Mouse (Mus musculus) spleen, adult 2 months (tissue): ENCODE measurements around the gene Trim33. TPM values are rescaled to one million over a fixed set of nuclear protein-coding genes. Genes with fewer than 3 reads are reported as not detected.

Experiments
- DNase-seq, 2 experiments: peaks; one replicate each; pipeline versions ENCODE4 v3.0.0 to v3.0.0-alpha.2; 2012 to 2021; ENCODE audit warnings: low spot score in 2 of 2, low read depth in 1 of 2
- H3K27ac ChIP-seq: fragments of 200-500 bp; 2 replicates; pipeline ENCODE4 v1.5.1; 2012; ENCODE audit warnings: low read length, inconsistent platforms; ENCODE audit not compliant: insufficient read depth
- H3K27me3 ChIP-seq: fragments of 200-500 bp; 2 replicates; pipeline ENCODE4 v1.6.1; 2012; ENCODE audit warnings: mild to moderate bottlenecking, moderate library complexity, low read length, inconsistent platforms; ENCODE audit not compliant: control insufficient read depth, insufficient read depth
- H3K36me3 ChIP-seq: fragments of 200-500 bp; 2 replicates; pipeline ENCODE4 v1.6.1; 2012; ENCODE audit warnings: mild to moderate bottlenecking, low read length, inconsistent platforms; ENCODE audit not compliant: control insufficient read depth, insufficient read depth
- H3K4me1 ChIP-seq: fragments of 200-500 bp; 2 replicates; pipeline ENCODE4 v1.6.1; 2011; ENCODE audit warnings: inconsistent platforms; ENCODE audit not compliant: control insufficient read depth, insufficient read depth, insufficient read length
- H3K4me3 ChIP-seq: fragments of 200-500 bp; 2 replicates; pipeline ENCODE4 v1.5.1; 2011; ENCODE audit warnings: mild to moderate bottlenecking, inconsistent platforms; ENCODE audit not compliant: insufficient read depth, insufficient read length; ENCODE audit errors: extremely low read depth
- CTCF ChIP-seq: fragments of 200-500 bp; IDR thresholded peaks from 2 replicates; pipeline ENCODE4 v1.5.1; 2011; ENCODE audit warnings: mild to moderate bottlenecking, inconsistent platforms; ENCODE audit not compliant: insufficient read depth, insufficient read length, insufficient replicate concordance; ENCODE audit errors: extremely low read depth
- POLR2A ChIP-seq: fragments of 200-500 bp; IDR thresholded peaks from 2 replicates; pipeline ENCODE4 v1.6.1; 2011; ENCODE audit warnings: low read depth, low read length, inconsistent platforms
- WGBS: fragments of 180-500 bp; shearing (Covaris S2); methylation state at CpG from one replicate; pipeline ENCODE4 v1.1.7; 2018; 5-methylcytosine and 5-hydroxymethylcytosine counted together
- polyA plus RNA-seq: library from polyadenylated mRNA; depleted of rRNA; stranded (reverse); fragments of >200 nt; gene quantifications from 2 replicates; pipeline ENCODE4 v1.2.3, GENCODE M21; 2012; rRNA removed

Gene Trim33
- 9.5 and 10.1 TPM in 2 replicates for polyA plus RNA-seq

DNA sequence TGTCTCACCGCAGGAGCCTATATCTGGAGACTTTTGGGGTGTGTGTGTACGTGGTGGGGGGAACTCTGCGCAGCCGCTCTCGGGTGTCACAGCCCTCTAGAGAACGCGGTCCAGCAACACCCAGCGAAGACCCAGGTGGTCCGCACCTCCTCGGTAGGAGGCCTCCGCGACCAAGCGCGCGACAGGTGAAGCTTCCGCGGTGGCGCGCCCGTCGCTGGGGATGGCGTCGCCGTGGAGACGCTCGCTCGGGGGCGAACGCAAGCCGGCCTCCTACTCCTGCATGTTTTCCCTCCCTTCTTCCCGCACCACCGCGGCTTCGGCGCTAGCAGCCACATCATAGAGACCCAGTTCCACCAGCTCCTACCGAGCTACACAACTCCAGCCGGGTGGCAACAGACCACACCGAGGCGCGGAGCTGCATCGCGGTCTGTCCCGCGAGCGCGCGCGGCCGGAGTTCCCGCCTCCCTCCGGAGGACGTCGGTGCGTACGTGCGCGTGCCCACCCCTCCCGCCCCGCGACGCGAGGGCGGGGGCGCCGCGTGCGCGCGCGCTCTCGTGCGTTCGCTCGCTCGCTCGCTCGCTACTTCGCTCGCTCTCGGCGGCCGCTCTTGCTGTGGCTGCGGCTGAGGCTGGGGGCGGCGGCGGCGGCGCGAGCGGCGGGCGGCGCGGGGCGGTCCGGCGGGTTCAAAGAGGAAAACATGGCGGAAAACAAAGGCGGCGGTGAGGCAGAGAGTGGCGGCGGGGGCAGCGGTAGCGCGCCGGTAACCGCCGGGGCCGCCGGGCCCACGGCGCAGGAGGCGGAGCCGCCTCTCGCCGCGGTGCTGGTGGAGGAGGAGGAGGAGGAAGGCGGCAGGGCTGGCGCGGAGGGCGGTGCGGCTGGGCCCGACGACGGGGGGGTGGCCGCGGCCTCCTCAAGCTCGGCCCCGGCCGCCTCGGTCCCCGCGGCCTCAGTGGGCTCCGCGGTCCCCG lies at the start of gene Trim33:
TSS of gene Trim33 (plus strand) at position 112 of the 968 bp plus-strand sequence.
- Histone ChIP-seq H3K4me3 (peak within 1 kb of the TSS; percentile 93), H3K4me1 (peaks cover 11% of the 10 kb centered on the region; the same call in 1 of the 2 replicates), H3K27ac (peak within 1 kb of the TSS; percentile 96), H3K36me3 (no peaks in the 10 kb centered on the region), H3K27me3 (no peaks in the 10 kb centered on the region)
- WGBS: under 1% methylated on average over 119 of the region's 136 CpGs
- TF ChIP-seq POLR2A (peak; percentile 74), CTCF (no peak)
- peak; percentile 84 to 86 for DNase-seq

DNA sequence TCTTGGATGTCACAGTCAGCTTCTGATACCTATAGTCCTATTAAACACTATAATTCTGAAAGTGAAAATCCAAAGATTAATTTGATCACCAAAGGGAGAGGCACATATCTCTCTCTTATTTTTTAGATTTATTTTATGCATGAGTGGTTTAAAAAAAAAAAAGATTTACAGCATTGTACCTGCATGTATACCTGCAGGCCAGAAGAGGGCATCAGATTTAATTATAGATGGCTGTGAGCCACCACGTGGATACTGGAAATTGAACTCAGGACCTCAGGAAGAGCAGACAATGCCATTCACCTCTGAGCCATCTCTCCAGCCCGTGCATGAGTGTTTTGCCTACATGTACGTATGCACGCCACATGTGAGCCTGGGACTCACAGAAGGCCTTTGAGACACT lies 46.7 kb upstream of the Trim33 start:
- Histone ChIP-seq H3K4me1 (no peaks in the 10 kb centered on the region), H3K27ac (no peak overlapping the region), H3K27me3 (no peaks in the 10 kb centered on the region), H3K4me3 (no peak overlapping the region), H3K36me3 (no peaks in the 10 kb centered on the region)
- 69% methylated on average over 4 of the region's 4 CpGs for WGBS
- no peak for TF ChIP-seq POLR2A
- TF ChIP-seq CTCF: no peak
- no peak for DNase-seq

DNA sequence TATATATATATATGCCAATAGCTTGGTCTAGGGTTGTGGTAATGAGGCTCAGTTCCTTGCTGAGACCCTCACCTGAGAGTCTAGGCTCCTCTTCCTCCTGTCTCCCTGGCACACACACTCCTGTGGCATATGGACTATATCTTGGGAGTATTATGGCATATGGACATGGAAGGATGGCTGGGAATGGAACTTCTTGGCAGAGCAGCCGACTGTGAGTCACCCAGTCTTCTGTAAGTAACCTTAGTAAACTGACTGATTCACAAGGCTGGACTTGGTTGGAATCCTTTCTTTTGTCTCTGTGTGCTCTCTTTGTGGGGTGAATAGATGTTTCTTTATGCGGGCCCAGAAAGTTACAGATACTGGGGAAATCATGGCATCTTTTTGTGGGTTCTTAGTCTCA lies 37.6 kb upstream of the Trim33 start:
- DNase-seq: no peak
- H3K27me3 ChIP-seq: no peaks in the 10 kb centered on the region
- no peaks in the 10 kb centered on the region for H3K4me1 ChIP-seq
- no peak overlapping the region for H3K4me3 ChIP-seq
- no peak overlapping the region for H3K27ac ChIP-seq
- WGBS: 94% methylated on average over 2 of the region's 2 CpGs
- H3K36me3 ChIP-seq: no peaks in the 10 kb centered on the region
- no peak for TF ChIP-seq CTCF
- TF ChIP-seq POLR2A: no peak

DNA sequence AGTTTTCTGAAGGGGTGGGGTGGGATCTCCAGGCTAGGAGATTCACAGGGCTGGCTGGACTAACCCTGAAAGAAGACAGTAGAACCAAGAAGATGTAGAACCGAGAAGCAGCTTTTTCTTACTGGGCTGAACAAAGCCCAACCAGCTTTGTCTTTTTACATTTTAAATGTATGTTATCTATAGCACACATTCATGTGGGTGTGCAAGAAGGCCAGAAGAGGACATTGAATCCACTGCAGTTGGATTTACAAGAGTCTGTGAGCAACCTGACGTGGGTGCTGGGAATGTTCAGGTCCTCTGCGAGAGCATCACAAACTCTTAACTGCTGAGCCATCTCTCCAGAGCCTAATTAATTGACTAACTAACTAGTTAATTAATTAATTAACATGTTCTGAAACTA lies 36.9 kb upstream of the Trim33 start:
- 92% methylated on average over 3 of the region's 3 CpGs for WGBS
- H3K36me3 ChIP-seq: no peaks in the 10 kb centered on the region
- no peak for DNase-seq
- TF ChIP-seq POLR2A (no peak), CTCF (no peak)
- no peak overlapping the region for H3K4me3 ChIP-seq
- no peaks in the 10 kb centered on the region for H3K27me3 ChIP-seq
- H3K4me1 ChIP-seq: no peaks in the 10 kb centered on the region
- H3K27ac ChIP-seq: no peak overlapping the region

DNA sequence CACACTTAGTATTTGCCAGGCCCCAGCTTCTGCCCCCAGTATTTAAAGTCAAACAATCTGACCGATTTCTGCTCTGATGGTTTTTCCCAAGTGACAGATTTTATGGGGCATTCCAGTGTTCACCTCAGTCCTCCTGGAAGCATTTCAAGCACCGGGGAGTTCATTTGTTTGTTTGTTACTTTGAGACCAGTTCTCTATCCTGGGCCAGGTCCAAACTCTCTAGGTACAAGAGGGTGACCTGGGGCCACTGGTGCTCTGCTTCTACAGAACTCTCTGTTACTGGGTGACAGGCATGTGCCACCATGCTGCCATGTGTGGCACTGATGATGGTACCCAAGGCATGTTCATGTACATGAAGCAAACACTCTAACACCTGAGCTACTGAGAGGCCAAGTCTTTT lies 35.6 kb upstream of the Trim33 start:
- Histone ChIP-seq H3K27ac (no peak overlapping the region), H3K36me3 (no peaks in the 10 kb centered on the region), H3K4me3 (no peak overlapping the region), H3K27me3 (no peaks in the 10 kb centered on the region), H3K4me1 (no peaks in the 10 kb centered on the region)
- WGBS: 83% methylated on average over 2 of the region's 2 CpGs
- no peak for TF ChIP-seq POLR2A
- DNase-seq: no peak

DNA sequence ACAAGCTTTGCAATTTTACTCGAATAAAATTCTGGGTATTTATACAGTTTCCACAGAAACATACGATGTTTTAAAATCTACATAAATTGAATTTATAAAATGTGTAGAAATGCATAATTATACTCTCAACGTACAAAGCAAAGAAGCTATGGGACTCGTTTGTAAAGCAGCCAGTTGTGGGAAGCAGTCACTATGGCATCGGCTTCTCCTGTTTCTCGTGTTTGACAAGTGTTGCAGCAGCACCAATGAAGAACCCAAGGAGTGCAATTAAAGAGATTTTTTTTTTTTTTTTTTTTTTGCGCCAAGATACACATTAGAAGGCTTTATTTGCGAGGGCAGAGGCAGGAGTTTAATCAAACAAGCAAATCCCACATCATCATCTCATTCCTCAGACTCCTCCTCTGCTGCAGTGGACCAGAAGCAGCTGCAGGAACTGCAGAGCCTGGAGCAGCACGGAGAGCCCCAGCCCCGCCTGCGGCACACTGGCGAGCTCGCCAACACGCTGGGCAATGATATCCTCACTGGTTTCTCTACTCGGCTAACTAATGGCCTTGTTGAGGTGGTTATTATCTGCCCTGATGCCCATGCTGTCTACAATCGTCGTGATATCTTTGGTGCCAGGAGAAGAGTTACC lies 32.3 kb upstream of the Trim33 start:
- Histone ChIP-seq H3K4me1 (no peaks in the 10 kb centered on the region), H3K36me3 (no peaks in the 10 kb centered on the region), H3K27ac (no peak overlapping the region), H3K4me3 (no peak overlapping the region), H3K27me3 (no peaks in the 10 kb centered on the region)
- TF ChIP-seq CTCF (no peak), POLR2A (no peak)
- DNase-seq: no peak
- 91% methylated on average over 17 of the region's 17 CpGs for WGBS
